Mouse (Mus musculus) left cerebral cortex, adult 18-20 months (tissue): ENCODE measurements around the gene Slco3a1. TPM values are rescaled to one million over a fixed set of nuclear protein-coding genes. Genes with fewer than 3 reads are reported as not detected.
A peak's percentile ranks its signal among the peaks of the same experiment; 100 is the strongest.

Experiments
- DNase-seq, 2 experiments: peaks; one replicate each; pipeline ENCODE4 v3.0.0; 2021 to 2022; ENCODE audit warnings: low spot score in 2 of 2, mixed read lengths in 1 of 2
- total RNA-seq, 2 experiments: library from RNA; stranded (reverse); gene quantifications; 2 replicates each; pipeline ENCODE4 v1.2.3; 2021

The Slco3a1 gene
- total RNA-seq, 2 experiments from 2014 or later, result 43.2 to 47.2 TPM

GRCm38 (mm10) chr7:74386257-74386656, 168.3 kb downstream of the Slco3a1 start:
- DNase-seq, result peak; percentile 25 to 32

DNA sequence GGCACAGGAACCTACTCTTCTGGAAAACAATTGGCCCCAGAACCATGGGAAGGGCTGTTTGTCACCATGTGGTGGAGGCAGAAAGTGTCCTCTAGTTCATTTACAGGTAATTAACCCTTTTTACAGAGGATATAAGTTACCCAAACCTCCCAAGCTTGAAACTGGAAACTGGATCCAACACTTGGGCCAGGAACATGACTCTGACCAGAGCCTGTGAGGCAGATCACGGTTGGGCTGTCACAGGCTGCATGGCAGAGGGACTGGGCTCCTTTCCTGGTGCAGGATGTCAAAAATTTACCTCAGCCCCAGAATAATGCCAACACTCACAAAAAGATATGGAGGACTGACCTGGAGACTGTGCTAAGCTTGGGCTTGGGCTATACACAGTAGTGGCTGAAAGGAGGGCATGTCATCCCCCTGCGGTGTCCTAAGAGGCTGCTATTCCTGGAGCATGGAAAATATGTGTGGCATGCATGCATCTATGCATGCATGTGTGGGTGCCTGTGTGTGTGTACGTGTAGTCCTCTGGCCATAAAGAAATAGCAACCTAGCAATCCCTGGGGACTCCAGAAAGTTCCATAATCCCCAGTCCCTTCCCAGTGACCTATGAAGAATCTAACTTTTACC, 171.4 kb downstream of the Slco3a1 start:
- no peak for DNase-seq

GRCm38 (mm10) chr7:74382286-74382685, 172.3 kb downstream of the Slco3a1 start:
- DNase-seq, result peak in 1 of 2 experiments; percentile 32

GRCm38 (mm10) chr7:74381881-74382281, 172.7 kb downstream of the Slco3a1 start:
- peak in 1 of 2 experiments; percentile 27 for DNase-seq

GRCm38 (mm10) chr7:74381051-74381450, 173.5 kb downstream of the Slco3a1 start:
- no peak for DNase-seq

DNA sequence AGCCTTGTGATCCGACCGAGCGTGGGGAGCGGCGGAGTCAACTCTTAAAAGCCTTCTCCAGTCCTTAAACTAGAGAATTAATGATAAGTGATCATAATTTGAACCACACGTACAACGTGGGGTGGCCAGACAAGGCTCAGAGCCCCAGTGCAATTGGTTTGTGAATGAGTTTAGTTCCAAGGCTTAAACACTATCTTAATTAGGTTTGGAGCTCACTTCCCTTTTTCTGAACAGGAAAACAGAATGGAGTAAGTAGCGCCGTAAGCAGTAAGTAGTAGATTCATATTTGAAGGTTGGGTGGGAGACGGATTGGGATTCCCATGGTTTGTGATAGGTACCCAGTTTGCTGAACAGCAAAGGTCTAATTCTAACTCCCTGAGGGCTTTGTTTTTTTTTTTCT, 176.7 kb downstream of the Slco3a1 start:
- DNase-seq, result no peak

GRCm38 (mm10) chr7:74376397-74377044, 178.1 kb downstream of the Slco3a1 start:
- peak; percentile 53 to 63 for DNase-seq

DNA sequence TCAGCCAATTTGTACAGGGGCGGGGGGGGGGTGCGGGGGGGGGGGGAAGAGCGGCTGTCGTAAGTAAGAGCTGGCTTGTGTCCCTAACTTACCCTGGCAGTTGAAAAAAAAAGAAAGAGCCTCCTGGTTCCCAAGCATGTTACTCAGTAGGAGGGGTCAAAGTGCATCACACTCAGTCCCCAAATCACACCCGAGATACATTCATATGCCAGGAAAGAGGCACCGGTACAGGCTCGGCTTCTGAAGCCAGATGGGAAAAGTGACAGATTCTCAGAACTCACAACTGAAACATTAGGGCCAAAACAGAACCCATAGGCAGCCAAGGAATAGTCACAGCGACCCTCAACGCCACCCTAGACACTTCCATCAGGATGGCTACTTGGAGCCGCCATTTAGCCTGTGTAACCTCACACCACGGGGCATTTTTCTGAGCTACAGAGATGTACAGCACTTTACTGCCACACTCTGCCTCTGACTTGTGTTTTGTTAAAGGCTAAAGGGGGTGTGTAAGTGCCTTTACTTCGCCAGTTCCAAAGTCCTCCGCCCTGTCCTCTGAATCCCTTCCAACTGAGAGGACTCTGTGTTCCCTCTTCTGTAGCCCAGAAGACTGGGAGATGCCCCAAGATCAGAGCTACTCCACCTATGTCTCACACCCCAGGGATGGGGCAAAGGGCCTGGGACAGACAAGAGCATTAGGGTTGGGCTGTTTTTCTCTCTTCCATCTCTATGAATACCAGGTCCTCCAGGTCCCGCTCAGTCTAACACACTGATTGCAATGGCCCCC, 179.2 kb downstream of the Slco3a1 start:
- DNase-seq, result no peak

DNA sequence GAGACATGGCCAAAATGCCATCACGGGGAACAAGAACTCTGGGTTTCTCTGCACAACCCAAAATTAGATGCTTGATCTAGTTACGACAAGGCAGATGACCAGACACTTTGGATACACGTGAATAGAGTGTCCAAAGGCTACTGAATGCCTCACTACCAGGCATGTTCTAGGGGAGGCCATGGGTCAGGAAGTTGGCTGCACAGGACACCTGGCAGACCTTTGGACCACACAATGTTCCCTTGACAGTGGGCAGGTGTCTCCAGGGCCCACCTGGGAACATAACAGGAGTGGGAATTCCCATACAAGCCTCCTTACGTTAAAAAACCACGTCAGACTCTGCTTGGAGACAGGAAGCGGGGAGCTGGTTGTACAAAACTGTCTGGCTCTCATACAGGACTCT, 181.5 kb downstream of the Slco3a1 start:
- DNase-seq, result no peak

DNA sequence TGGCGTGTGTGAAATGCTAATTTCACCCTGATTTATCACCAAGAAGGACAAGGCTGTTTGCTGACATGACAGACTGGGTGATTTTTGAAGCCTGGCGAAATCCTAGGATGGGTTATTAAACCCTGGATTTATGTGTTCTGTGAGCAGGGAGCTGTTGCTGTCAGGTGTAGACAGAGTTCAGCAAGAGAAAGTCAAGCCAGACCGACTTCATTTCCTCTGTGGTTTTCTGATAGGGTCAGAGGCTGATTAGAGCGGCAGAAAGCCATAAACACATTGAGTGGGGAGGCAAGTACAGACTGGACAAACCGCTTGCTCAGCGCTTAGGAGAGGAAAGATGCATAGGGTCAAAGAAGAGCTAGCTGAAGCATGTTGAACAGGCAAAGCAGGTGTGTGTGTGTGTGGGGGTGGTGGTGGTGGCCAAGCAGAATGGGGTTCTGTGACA, 182.4 kb downstream of the Slco3a1 start:
- DNase-seq, result no peak

DNA sequence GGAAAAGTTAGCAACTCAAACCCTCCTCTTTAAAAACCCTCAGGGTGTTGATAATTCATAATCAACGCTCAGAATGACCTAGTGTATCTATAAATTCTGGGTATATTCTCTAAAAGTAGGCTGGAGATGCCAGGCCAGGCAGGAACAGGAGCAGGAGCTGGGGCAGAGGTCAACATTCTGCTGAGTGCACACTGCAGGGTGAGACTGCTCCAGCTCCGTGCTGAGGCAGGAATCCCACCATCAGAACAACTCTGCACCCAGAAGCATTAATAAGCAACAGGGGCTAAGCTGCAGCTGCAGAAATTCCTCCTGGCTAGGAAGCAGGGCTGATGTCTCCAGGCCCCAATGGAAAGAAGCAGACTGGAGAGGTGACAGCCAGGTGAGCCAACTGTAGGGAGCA, 182.9 kb downstream of the Slco3a1 start:
- no peak for DNase-seq

DNA sequence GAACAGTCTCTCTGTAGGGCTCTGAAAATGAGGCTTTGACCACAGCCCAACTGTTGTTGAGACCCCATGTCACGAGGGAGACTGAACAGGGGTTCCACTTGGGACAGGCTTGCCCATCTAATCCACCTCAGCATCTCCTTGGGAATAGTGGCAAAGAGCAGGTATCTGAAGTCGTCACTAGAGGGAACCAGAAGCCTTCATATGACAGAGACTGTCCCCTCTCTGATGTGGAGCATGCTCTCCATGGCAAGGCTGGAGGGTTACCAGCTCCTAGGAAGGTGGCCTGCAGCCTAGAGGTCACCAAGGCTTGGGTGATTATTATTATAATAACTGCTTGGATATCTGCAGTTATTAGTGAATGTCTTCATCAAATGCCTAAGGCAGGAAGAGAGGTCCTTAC, 183.4 kb downstream of the Slco3a1 start:
- DNase-seq, result peak in 1 of 2 experiments; percentile 40

DNA sequence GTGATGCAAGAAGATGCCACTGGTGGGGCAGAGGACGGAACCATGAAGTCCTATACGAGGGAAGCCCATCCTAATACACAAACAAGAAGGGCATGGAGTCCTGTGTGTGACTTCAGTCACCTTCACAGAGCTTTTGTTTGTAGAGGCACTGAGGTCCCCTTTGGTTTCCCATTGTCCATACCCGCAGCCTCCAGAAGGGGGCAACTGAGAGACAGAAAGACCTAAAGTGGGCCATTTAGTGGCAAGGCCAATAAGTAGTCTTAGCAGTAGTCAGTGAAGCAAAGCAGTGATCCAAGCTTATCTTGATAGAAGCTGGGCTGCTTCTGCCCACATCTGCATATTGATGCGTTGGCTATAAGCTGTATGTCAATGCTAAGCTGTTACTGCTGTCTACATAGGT, 184.9 kb downstream of the Slco3a1 start:
- no peak for DNase-seq

DNA sequence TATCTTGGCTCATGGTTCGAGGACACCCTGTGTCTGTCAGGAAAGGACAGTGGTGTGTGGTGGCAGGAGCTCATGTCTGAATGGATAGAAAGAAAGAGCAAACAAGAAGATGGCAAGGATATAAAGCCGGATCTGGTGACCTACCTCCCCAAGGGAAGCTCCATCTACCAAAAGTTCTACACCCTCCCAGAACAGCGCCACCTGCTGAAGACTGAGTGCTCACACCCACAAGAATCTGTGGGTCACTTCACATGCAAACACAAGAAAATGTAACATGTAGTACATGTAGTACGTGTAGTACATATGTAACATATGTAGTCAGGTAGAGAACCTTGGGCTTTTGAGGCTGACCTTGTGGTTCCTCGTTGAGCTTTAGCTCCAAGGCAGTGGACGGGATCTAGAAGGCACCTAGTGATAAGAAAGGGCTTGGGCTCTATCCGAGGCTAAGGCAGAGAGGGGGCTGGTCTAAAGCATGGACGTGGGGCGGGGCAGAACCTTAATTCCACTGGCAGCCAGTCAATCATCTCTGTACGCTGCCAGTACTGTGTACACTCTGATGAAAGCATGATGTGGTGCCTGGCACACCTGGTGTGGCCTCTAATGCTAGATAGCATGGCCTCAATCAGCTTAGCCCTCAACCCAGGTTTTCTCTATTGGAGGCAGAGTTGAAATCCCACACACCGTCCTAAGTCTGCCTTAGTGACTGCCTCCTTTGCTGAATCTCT, 186.2 kb downstream of the Slco3a1 start:
- DNase-seq, result no peak

DNA sequence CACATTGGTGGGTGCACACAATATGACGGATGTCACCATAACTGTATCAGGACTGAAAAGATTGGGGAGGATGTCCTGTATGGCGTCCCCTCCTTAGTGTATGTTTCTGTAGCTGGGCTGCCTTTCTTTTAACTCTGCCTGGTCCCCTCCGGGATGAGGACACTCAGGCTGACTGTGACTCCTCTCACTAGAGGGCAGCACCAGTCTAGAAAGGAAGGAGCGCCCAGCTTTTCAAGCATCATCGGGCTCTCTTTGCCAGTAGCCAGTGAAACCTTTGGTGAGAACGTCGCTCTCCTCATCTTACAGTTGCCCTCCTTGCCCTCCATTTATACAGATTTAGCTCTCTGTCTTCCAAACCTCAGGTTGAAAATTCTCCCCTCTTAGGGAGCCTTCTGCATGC, 187.2 kb downstream of the Slco3a1 start:
- peak; percentile 61 to 71 for DNase-seq

- no peak for DNase-seq
Observed at GRCm38 (mm10) chr7:74365623-74366022, 189.0 kb downstream of the Slco3a1 start.

DNA sequence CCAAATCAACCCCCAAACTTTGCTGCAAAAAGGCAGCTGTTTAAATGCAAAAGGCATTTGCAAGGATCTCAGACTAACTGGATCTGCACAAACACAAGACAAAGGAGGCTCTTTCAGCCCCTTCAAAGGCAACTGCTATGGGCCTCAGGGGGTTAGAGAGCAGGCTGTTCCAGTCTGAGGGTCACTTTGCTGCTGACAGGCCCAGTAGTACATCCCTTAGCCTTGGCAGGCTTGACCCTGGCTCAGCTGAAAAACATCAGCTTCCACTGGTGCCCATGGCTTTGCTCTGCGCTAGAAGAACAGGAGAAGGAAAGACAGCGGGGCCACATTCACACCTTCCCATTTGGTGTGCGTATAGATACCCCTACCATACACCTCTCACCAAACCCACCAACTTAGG, 189.6 kb downstream of the Slco3a1 start:
- DNase-seq, result no peak

GRCm38 (mm10) chr7:74363440-74363839, 191.1 kb downstream of the Slco3a1 start:
- DNase-seq, result no peak

DNA sequence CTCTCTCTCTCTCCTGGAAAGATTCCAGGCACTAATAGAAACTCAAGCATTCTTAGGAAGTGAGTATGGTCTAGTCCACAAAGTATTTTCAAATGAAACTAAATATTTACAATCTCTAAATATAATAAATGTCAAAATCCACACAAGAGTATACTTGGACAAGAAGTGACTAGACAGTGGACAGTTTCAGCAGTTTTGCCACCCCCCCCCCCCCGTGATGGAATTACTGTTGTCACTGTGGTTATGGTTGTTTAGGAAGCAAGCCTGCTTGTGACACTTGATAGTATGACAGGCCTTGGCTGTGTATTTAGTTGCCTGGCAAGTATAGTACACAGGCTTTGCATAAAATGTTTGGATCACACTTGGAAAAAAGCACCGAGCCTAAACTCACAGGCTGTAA, 192.9 kb downstream of the Slco3a1 start:
- no peak for DNase-seq

- no peak for DNase-seq
Observed at GRCm38 (mm10) chr7:74357027-74357426, 197.6 kb downstream of the Slco3a1 start.

DNA sequence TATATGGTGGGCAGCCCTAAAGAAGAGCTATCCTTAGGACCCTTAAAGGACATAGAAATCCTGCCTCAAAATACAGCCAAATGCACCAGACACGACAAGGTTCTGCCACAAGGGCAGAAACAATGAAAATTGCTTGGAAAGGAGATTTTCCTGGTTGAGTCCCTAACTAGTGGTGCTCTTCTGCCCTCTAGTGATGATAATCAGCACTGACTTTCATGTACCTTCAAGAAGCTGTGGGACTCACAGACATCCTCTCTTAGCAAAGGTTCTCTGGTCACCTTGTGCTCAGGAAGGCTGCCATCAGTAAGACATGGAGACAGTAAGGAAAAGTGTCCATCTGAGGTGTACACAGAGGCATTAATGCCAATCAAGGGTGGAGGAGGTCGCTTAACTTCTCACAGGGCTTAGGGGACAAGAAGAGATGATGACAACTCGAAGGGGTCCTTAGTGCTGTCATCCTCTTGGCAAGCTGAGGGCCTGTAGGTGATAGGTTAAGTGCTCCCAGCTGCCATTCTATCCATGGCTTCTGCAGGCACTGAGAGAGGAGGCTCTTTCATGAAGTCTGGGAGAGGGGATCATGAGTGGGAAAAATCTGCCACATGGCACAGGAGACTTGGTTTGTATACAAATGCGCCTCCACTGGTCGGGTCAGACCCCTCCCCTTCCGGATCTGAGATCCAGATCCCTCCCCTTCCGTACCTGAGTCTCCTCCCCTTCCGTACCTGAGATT, 199.9 kb downstream of the Slco3a1 start:
- DNase-seq, result peak; percentile 52 to 54
